Mouse (Mus musculus): Measurements from ENCODE around the gene Klhdc10. TPM values are rescaled to one million over a fixed set of nuclear protein-coding genes. Genes with fewer than 3 reads are reported as not detected.

Gene Klhdc10
- polyA plus RNA-seq, 1 experiment = 26.7 TPM

DNA sequence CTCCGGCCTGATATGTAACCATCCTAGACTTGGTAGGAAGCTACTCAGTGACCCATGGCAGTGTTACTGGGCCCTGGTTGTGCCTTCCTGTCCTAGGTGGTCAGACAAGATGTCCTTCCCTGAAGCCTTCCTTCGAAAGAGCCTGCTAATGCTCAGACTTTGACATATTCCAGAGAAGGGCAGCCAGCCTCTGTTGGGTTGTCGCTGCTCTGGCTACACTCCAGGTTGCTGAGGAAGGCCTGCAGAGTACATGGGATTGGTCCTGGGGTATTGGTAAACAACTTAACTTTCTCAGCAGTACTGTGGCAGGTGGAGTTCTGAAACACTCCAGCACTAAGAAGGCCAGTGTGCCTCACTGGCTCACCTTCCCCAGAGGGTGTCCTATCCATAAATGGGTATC is 77.8 kb downstream of the Klhdc10 start:
- no peak for TF ChIP-seq GATA1 (IDR thresholded peaks at IDR 0.05; ENCODE audit: low read length)

DNA sequence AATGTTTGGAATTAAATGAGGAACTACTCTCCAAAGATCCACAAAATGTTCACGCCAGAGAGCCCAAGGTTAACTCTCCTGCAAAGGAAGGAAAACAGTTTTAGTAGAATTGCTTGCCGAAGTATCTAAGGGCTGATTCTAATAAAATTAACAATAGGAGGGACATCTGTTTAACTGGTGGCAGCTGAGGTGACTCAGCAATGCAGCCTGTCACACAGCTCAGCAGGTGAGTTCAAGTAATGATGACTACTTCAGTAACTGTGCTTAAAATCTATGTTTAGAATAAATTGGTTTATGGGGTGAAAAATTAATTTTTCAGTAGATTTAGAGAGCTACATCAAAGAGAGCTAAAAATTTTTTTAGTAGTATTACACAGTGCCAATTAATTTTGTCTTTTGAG is 81.2 kb downstream of the Klhdc10 start:
- TF ChIP-seq GATA1 (IDR thresholded peaks at IDR 0.05; ENCODE audit: low read length) = no peak

GRCm38 (mm10) chr6:30486504-30486903 is 84.8 kb downstream of the Klhdc10 start:
- no peak for TF ChIP-seq GATA1 (IDR thresholded peaks at IDR 0.05; ENCODE audit: low read length)

GRCm38 (mm10) chr6:30499049-30499448 is 97.4 kb downstream of the Klhdc10 start:
- no peak for TF ChIP-seq GATA1 (IDR thresholded peaks at IDR 0.05; ENCODE audit: low read length)

Other genes with a start within 250 kb of the Klhdc10 start
- gene Ube2h, start 97.3 kb upstream of the Klhdc10 start, polyA plus RNA-seq (2012) = 38.0 and 46.3 TPM in 2 replicates
- 48.9 and 88.1 TPM in 2 replicates for gene Zc3hc1, start 10.8 kb upstream of the Klhdc10 start, polyA plus RNA-seq (2012)
- gene Tmem209, start 107.9 kb downstream of the Klhdc10 start, polyA plus RNA-seq (2012) = 2.2 and 2.6 TPM in 2 replicates
- not detected in 2 replicates for gene Ssmem1, start 108.0 kb downstream of the Klhdc10 start, polyA plus RNA-seq (2012)
- not detected in 2 replicates for gene Cpa2, start 139.7 kb downstream of the Klhdc10 start, polyA plus RNA-seq (2012)
- gene Cpa4, start 166.5 kb downstream of the Klhdc10 start, polyA plus RNA-seq (2012) = not detected in 2 replicates
- gene Cpa5, start 209.1 kb downstream of the Klhdc10 start, polyA plus RNA-seq (2012) = not detected in 2 replicates
- not detected in 2 replicates for gene Cpa1, start 237.3 kb downstream of the Klhdc10 start, polyA plus RNA-seq (2012)

Data from G1E-ER4 (cell line).